Mouse (Mus musculus): Measurements from ENCODE around the gene Get4. TPM values are rescaled to one million over a fixed set of nuclear protein-coding genes. Genes with fewer than 3 reads are reported as not detected.
A peak's percentile ranks its signal among the peaks of the same experiment; 100 is the strongest.

The Get4 gene
- total and polyA plus RNA-seq, 3 experiments: 68.8 to 219 (median 91.5) TPM

GRCm38 (mm10) chr5:139241022-139241761, 10.9 kb upstream of the Get4 start:
- no peak for DNase-seq

- no peak for DNase-seq
These were observed 8.7 kb upstream of the Get4 start for GRCm38 (mm10) chr5:139243384-139243783.

GRCm38 (mm10) chr5:139247767-139248166, 4.4 kb upstream of the Get4 start:
- DNase-seq: no peak

- peak; percentile 81 for DNase-seq
These were observed 3.3 kb upstream of the Get4 start for GRCm38 (mm10) chr5:139248846-139249245.

GRCm38 (mm10) chr5:139251279-139251678, 845 bp upstream of the Get4 start:
- DNase-seq: no peak

- DNase-seq: no peak
These were observed 416 bp upstream of the Get4 start for GRCm38 (mm10) chr5:139251736-139252080.

GRCm38 (mm10) chr5:139252910-139253245, 754 bp downstream of the Get4 start:
- no peak for DNase-seq

- DNase-seq: peak; percentile 70
These were observed 1.2 kb downstream of the Get4 start for GRCm38 (mm10) chr5:139253301-139253741.

- peak; percentile 16 for DNase-seq
These were observed 2.8 kb downstream of the Get4 start for GRCm38 (mm10) chr5:139254938-139255337.

GRCm38 (mm10) chr5:139255777-139256176, 3.7 kb downstream of the Get4 start:
- peak; percentile 41 for DNase-seq

- DNase-seq: no peak
These were observed 4.2 kb downstream of the Get4 start for GRCm38 (mm10) chr5:139256211-139256765.

- DNase-seq: peak; percentile 60
These were observed 5.1 kb downstream of the Get4 start for GRCm38 (mm10) chr5:139257265-139257664.

- DNase-seq: peak; percentile 66
These were observed 5.7 kb downstream of the Get4 start for GRCm38 (mm10) chr5:139257818-139258217.

GRCm38 (mm10) chr5:139258371-139259035, 6.4 kb downstream of the Get4 start:
- DNase-seq: no peak

- peak; percentile 59 for DNase-seq
These were observed 7.7 kb downstream of the Get4 start for GRCm38 (mm10) chr5:139259853-139260252.

- no peak for DNase-seq
These were observed 9.3 kb downstream of the Get4 start for GRCm38 (mm10) chr5:139261403-139261802.

GRCm38 (mm10) chr5:139267661-139268060, 15.5 kb downstream of the Get4 start:
- peak; percentile 7 for DNase-seq

GRCm38 (mm10) chr5:139270806-139271521, 18.8 kb downstream of the Get4 start:
- DNase-seq: peak; percentile 92

- peak; percentile 76 for DNase-seq
These were observed 19.9 kb downstream of the Get4 start for GRCm38 (mm10) chr5:139271994-139272554.

- no peak for DNase-seq
These were observed 25.2 kb downstream of the Get4 start for GRCm38 (mm10) chr5:139277287-139277686.

- no peak for DNase-seq
These were observed 29.4 kb downstream of the Get4 start for GRCm38 (mm10) chr5:139281373-139282112.

- DNase-seq: peak; percentile 85
These were observed 30.1 kb downstream of the Get4 start for GRCm38 (mm10) chr5:139282191-139282590.
